8 mouse cellular contexts compared by ENCODE assay signal in the genomic region with DNA sequence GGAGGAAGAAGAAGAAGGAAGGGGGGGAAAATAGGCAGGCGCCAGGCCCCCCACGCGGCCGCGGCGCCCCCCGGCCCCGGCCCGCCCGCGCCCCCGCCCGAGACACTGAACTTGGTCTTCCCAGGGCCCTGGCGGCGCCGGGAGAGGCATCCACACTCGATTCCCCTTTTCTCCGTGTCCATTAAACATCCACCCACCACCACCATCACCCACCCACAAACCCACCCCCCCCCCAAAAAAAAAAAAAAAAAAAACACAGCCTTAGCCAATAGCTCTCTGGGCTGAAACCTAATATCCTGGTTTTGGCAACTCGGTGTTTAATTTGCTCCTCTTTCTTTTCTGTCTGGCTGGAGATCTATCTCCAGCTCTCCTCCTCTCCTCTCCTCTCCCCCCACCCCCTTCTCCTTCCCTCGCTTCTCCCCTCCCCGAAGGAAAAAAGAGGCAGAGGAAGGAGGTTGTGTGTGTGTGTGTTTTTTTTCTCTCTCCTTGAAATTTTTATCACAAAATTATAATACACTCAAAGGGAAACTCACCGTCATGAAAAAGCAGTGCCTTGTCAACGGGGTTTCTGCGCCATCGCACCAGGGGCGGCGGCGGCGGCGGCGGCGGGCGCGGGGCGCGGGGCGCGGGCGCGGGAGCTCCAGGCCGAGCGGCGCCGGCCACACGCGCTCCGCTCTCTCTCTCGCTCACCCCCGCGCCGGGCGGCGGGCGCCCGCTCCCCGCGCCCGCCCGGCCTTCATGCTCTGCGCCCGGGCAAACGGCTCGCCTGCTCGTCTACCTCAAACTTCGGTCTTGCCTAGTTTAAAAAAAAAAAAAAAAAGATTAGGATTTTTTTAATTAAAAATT. TPM values are rescaled to one million over a fixed set of nuclear protein-coding genes. Genes with fewer than 3 reads are reported as not detected.
DNase-seq lines count a peak whose midpoint lies in the region; ATAC-seq lines count a peak whose summit lies in the region.

A gene (minus strand): TSS at position 580 of the 846 bp plus-strand sequence.

- H3K4me2 ChIP-seq in hindbrain, embryonic 14.5 days (replicated peaks) = peak within 1 kb of the TSS; percentile 76

- no peaks in the 10 kb centered on the region for H3K36me3 ChIP-seq in hindbrain, embryonic 14.5 days (replicated peaks; ENCODE audit: control insufficient read depth, insufficient read depth)

- ATAC-seq in hindbrain, embryonic 14.5 days (ENCODE audit: low FRiP score) = peak; percentile 65
- ATAC-seq in megakaryocyte, adult 5-6 weeks (ENCODE audit: poor library complexity, severe bottlenecking) = peak; percentile 37

- under 1% methylated on average over 46 of the region's 65 CpGs for WGBS in hindbrain, embryonic 14.5 days

- H3K27ac ChIP-seq in hindbrain, embryonic 14.5 days = peak within 1 kb of the TSS; percentile 100

- H3K27me3 ChIP-seq in hindbrain, embryonic 14.5 days (ENCODE audit: control insufficient read depth, insufficient read depth, low read length) = no peaks in the 10 kb centered on the region

- peak within 1 kb of the TSS; percentile 100 for H3K9ac ChIP-seq in hindbrain, embryonic 14.5 days

- H3K4me1 ChIP-seq in hindbrain, embryonic 14.5 days (replicated peaks; ENCODE audit: control insufficient read depth, insufficient read depth, low read length) = peaks cover 37% of the 10 kb centered on the region

- peak; percentile 74 for DNase-seq in T-cell, adult 2 months (ENCODE audit: low spot score)
- DNase-seq in cerebellum, adult 9-10 months = peak; percentile 80
- DNase-seq in frontal cortex, postnatal 36 days (ENCODE audit: low spot score in 2 of 2) = peak; percentile 68 to 70
- peak; percentile 69 for DNase-seq in hindbrain, embryonic 14.5 days (ENCODE audit: low spot score)
- DNase-seq in left cerebral cortex, adult 8-10 months (ENCODE audit: low spot score in 2 of 2) = peak; percentile 44 to 59
- peak; percentile 67 for DNase-seq in right cerebral cortex, adult 18-20 months
- DNase-seq in urinary bladder, postnatal 14 days (ENCODE audit: low spot score) = peak; percentile 63

- peak within 1 kb of the TSS; percentile 97 for H3K4me3 ChIP-seq in hindbrain, embryonic 14.5 days (replicated peaks; ENCODE audit: low read length)

- H3K9me3 ChIP-seq in hindbrain, embryonic 14.5 days (ENCODE audit: control insufficient read depth, low read length) = no peaks in the 10 kb centered on the region

RNA-seq across cellular contexts. Expression of the gene that starts here (rescaled TPM):
- 9.8 and 11.7 TPM in 2 replicates for polyA plus RNA-seq in hindbrain, embryonic 14.5 days (2014; fragmentation: Nextera tagmentation; extraction: Ambion mirVana)
- total RNA-seq in left cerebral cortex, adult 8-10 months (2022) = 10 to 100 TPM; 54.4 to 63.1 (median 59.4) TPM
- 25.2 and 32.4 TPM in 2 replicates for total RNA-seq in megakaryocyte, adult 5-6 weeks (2015)
- 20.3 and 21.1 TPM in 2 replicates for total RNA-seq in megakaryocyte, adult 5-6 weeks (2017)

Comparison
In these comparisons a context has a peak if more than half of its experiments do, and no peak if none do; other contexts are left out.
1. Peak in every context shown above with its lines: DNase-seq, ATAC-seq, H3K4me3 ChIP-seq and H3K27ac ChIP-seq.